ENCODE assay signal across 10 mouse cellular contexts in the genomic region with DNA sequence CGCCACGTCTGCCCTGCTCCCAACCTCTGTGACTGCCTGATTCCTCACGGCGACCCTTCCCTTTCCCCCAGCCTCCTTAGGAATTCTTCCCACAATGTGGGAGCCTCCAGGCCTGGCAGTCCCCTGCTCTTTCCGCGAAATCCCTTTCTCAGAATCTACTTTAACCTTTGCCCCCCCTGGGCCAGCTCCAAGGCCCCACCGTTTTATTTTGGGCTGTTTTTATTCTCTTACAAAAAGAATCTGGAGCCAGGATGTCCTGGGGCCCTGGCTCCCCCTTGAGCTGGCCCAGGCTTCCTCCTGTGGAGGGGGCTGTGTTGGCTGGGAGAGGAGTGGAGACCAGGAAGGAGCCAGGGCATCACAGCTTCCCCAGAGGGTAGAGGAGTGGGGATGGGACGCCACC.
DNase-seq lines count a peak whose midpoint lies in the region; ATAC-seq lines count a peak whose summit lies in the region.
"Had no signal": no experiment of that assay in that cellular context is flagged by ENCODE, and none has a peak within 500 bp of the region (broad histone marks: within the 10 kb centered on the region; RNA-seq: fewer than 3 reads in every experiment).

No protein-coding gene starts in this region.

- H3K36me3 ChIP-seq in kidney, embryonic 14.5 days (ENCODE audit: control insufficient read depth, insufficient read depth, low read length), result peaks cover 63% of the 10 kb centered on the region
- H3K36me3 ChIP-seq in kidney, embryonic 15.5 days, result peaks cover 90% of the 10 kb centered on the region

- no peak overlapping the region for H3K4me2 ChIP-seq in kidney, embryonic 14.5 days (replicated peaks; ENCODE audit: low read depth, low read length)
- H3K4me2 ChIP-seq in kidney, embryonic 15.5 days, result no peak overlapping the region
- H3K4me2 ChIP-seq: liver, embryonic 15.5 days had no signal

- H3K4me3 ChIP-seq in kidney, embryonic 14.5 days (ENCODE audit: low read length), result no peak overlapping the region
- H3K4me3 ChIP-seq in kidney, embryonic 15.5 days (replicated peaks), result no peak overlapping the region
- H3K4me3 ChIP-seq: liver, embryonic 15.5 days had no signal

- WGBS in kidney, embryonic 14.5 days, result 69% methylated on average over 8 of the region's 8 CpGs
- WGBS in kidney, embryonic 15.5 days, result 60% methylated on average over 8 of the region's 8 CpGs

- no peak overlapping the region for H3K9ac ChIP-seq in kidney, embryonic 14.5 days (ENCODE audit: low read depth, low read length)
- no peak overlapping the region for H3K9ac ChIP-seq in kidney, embryonic 15.5 days
- H3K9ac ChIP-seq: liver, embryonic 15.5 days had no signal

- H3K27ac ChIP-seq in kidney, embryonic 14.5 days (ENCODE audit: low read depth, low read length), result no peak overlapping the region
- H3K27ac ChIP-seq in kidney, embryonic 15.5 days, result peak overlapping the region; percentile 56
- H3K27ac ChIP-seq: liver, embryonic 15.5 days had no signal

- ATAC-seq in kidney, embryonic 14.5 days (ENCODE audit: low FRiP score, low TSS enrichment), result no peak
- ATAC-seq in kidney, embryonic 15.5 days (replicated peaks; ENCODE audit: low FRiP score), result peak; percentile 17; the same call in 1 of the 2 replicates
- no peak for ATAC-seq in megakaryocyte progenitor cell, adult 5-6 weeks (replicated peaks; ENCODE audit: poor library complexity)

- no peaks in the 10 kb centered on the region for H3K27me3 ChIP-seq in kidney, embryonic 14.5 days (ENCODE audit: control insufficient read depth, insufficient read depth, low read length)
- no peaks in the 10 kb centered on the region for H3K27me3 ChIP-seq in kidney, embryonic 15.5 days
- H3K27me3 ChIP-seq: liver, embryonic 15.5 days had no signal

- no peaks in the 10 kb centered on the region for H3K4me1 ChIP-seq in kidney, embryonic 14.5 days (ENCODE audit: control insufficient read depth, insufficient read depth, low read length)
- H3K4me1 ChIP-seq in kidney, embryonic 15.5 days, result peaks cover 23% of the 10 kb centered on the region
- H3K4me1 ChIP-seq: liver, embryonic 15.5 days had no signal

- no peaks in the 10 kb centered on the region for H3K9me3 ChIP-seq in kidney, embryonic 14.5 days (ENCODE audit: control insufficient read depth, low read length)
- H3K9me3 ChIP-seq in kidney, embryonic 15.5 days (replicated peaks), result no peaks in the 10 kb centered on the region
- H3K9me3 ChIP-seq: liver, embryonic 15.5 days had no signal

- peak; percentile 29 for DNase-seq in adrenal gland, postnatal 25 days
- no peak for DNase-seq in adrenal gland, postnatal 4 days (ENCODE audit: low spot score in 2 of 2)
- peak; percentile 82 for DNase-seq in kidney, adult 18-20 months
- peak; percentile 56 for DNase-seq in adipocyte (ENCODE audit: low spot score)
- no peak for DNase-seq in T-cell, adult 2 months (ENCODE audit: low spot score)
- DNase-seq: retina, postnatal 1 day had no signal

Comparison
In these comparisons a context has a peak if more than half of its experiments do, and no peak if none do; other contexts are left out.
1. DNase-seq: peak in adrenal gland, postnatal 25 days (single experiment), kidney, adult 18-20 months (single experiment) and adipocyte (single experiment); none in adrenal gland, postnatal 4 days (0 of 2) and T-cell, adult 2 months (single experiment).